Mouse (Mus musculus): Measurements from ENCODE around the gene Grin3b.
"Not testable (repeated sequence)": the region's sequence is repeated elsewhere in the genome, so short reads cannot be mapped to it uniquely, and the experiment has no call there.

The Grin3b gene

DNA sequence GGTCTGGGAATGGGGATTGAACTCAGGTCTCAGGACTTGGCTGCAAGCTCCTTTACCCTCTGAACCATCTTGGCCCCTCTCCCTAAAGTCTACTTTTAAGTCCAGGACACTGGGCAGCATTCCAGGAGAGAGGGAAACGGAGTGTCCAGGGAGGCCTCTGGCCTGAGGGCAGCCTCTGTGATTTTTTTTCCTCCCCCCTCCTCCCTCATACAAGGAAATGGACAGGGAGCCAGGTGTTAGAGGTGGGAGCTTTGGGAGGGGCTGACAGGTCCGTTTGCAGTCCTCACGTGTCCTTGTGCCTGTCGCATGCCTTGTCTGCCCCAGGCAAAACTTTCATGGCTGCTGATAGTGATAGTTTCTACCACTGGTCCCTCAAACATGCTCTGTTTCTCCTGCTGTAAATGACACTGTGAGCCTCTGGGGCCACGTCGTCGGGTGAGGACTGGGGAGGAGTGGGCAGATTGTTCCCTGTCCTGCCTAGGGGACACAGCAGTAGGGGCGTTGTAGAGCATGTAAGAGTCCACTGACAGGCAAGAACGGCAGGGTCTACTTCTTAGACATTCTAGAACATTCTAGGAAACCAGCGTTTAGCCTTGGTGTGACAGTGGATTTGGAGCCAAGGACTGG, 34.1 kb upstream of the Grin3b start:
- no peak for DNase-seq (ENCODE audit: low spot score in 2 of 2)

DNA sequence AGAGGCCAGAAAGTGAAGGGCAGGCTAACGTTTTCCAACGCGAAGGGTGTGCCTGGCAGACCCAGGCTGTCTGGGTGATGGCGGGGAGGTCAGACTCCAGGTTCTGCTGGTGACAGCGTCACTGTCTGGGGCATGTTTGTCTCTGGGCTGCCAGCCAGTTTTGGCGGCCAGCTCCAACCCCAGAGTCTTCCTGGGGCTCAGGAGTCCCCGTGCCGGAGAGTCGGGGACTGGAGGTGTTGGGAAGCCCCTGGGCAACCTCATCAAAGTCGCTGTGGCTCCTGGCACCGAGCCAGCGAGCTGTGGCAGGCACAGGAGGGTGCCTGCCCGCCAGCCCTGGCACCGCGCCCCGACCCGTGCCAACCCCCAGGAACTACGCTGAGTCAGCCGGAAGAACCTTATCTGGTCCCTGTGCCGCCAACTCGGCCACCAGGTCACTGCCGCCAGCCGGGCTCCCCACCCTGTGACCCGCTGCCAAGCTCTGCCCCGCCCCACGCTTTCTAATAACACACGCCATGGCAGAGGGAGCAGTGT, 33.5 kb upstream of the Grin3b start:
- DNase-seq (ENCODE audit: low spot score in 2 of 2) = no peak

DNA sequence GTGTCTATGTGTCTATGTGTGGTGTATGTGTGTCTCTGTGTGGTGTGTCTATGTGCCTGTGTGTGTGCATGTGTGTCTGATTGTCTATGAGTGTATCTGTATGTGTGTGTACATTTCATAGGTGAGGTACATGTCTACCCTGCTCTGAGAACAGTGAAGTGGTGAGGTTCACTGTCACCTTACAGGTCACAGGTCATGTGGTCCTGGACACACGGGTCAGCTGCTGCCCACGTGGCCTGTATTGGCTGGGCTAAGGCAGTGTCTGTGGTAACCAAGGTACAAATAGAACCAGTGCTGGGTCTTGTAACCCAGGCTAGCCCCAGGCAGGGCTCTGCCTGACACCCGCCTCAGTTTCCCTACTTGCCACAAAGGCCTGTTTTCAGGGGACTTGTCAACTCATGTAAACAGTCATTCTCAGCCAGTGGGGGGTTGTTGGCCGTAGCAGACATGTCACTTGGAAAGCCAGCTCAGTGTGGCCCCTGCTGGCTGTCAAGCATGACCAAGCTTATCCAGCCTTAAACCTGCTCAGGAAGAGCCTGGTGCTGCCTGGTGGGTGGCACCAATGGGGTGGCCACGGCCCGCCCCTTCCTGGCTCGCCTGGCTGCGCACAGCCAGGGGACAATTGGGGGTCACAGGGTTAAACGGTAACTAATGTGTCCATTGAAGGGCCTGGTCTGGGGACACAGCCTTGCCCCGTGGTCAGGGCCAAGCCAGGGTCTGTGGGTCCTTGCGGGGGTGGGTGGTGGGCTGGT, 32.6 kb upstream of the Grin3b start:
- DNase-seq (ENCODE audit: low spot score in 2 of 2) = no peak

- no peak for DNase-seq (ENCODE audit: low spot score in 2 of 2)
These were observed 29.8 kb upstream of the Grin3b start for GRCm38 (mm10) chr10:79940749-79941148.

- no peak for DNase-seq (ENCODE audit: low spot score in 2 of 2)
These were observed 27.5 kb upstream of the Grin3b start for GRCm38 (mm10) chr10:79942988-79943387.

DNA sequence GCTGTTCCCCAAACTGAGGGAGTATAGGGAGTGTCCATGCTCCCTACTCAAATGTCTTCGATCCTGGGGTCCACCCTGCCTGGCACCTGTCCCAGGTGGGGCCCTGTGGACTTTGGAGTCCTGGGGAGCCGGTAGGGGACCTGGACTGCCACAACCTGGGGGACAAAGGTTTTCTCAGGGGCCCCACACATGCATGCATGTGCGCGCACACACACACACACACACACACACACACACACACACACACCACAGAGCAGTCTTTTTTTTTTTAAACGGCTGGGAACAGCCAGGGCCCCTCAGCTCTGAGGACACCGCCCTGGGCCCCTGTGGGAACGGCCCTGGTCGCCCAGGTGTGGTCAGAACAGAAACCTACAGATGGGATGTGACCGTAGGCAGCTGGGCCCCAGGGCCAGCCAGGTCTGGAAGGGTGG, 27.0 kb upstream of the Grin3b start:
- DNase-seq (ENCODE audit: low spot score in 2 of 2) = no peak

DNA sequence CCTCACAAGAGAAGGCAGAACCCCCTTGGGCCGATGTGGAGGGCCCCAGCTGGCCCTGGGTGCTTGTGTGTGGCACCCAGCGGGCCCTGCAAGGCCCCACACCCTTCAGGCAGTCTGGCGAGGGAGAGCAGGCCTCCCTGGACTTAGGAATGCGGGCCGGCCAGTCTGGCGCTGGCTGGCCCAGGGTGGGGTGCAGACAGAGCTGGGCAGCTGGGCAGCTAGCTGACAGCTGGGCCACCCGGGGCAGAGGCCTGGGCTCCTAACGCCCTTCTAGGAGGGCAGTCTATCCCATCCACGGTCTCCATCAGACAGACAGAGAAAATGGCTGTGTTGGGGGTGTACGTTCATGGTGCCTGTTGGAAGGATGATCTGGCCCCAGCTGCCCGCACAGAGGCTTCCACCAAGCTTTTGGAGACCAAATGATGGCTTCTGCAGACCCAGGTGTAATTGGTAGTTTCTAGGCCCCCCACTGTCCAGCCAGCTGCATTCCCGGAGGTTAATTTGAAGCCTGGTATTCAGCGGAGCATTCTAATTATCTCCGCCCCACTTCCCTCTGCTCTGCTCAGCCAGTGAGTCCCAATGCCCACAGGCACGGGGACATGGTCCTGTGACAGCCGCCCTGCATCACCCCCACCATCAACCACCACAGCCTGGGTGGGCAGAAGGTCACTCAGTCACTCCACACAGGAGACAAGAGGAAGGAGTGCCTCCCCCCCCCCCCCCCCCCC, 24.8 kb upstream of the Grin3b start:
- DNase-seq (ENCODE audit: low spot score in 2 of 2) = no peak

DNA sequence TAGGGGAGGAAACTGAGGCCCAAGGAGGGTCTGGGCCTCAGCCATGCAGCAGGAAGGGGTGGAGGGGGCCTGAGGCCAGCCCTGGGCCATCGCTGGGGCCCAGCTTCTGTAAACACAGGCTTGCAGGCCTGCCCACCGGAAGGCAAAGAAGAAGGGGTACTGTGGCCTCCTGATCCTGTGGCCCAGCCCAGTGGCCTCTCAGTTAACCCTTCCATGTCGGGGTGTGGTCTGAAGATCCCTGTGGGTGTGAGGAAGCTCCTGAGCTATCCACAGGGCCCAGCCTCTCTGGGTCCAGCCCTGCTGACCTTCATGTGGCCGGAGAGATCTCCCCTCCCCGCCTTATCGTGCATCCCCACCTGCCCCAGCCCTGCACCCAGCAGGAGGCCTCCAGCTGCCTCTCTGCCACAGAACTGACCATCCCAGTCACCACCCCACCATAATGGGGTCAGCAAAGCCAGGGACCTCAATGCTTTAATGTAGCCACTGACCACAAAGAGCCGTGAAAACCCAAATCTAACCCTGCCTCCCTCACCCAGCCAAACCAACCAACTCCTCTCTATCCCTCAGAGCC, 23.7 kb upstream of the Grin3b start:
- no peak for DNase-seq (ENCODE audit: low spot score in 2 of 2)

- DNase-seq (ENCODE audit: low spot score in 2 of 2) = no peak
These were observed 23.0 kb upstream of the Grin3b start for GRCm38 (mm10) chr10:79947502-79947901.

DNA sequence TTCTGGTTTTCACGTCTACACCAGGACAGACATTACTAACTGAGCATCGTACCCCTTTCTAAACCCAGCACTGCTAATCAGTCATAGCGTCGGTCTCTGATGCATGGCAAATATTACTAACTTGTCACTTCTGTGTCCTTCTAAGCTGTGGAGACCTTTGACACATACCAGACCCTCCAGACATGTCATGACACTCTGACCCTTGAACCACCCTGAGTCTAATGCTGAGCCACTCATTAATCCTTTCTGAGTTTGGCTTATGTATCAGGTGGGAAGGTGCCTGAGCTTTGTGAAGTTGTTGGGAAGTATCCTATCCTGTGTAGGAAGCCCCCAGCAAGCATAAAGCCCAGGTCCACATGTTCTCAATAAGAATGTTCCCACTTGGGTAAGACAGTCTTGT, 20.6 kb upstream of the Grin3b start:
- DNase-seq (ENCODE audit: low spot score in 2 of 2) = no peak

DNA sequence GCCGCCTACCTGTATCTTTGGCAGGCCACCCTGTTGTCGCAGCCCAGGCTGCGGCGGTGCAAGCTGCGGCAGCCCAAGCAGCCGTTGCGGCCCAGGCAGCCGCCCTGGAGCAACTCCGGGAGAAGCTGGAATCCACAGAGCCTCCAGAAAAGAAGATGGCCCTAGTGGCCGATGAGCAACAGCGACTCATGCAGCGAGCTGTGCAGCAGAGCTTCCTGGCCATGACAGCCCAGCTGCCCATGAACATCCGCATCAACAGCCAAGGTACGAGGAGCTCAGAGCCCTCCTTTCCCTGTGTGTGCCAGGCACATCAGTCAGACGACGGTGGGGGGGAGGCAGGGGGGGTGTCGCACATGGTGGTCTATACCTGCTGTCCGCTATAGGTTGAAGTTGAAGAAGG, 19.9 kb upstream of the Grin3b start:
- no peak for DNase-seq (ENCODE audit: low spot score in 2 of 2)

DNA sequence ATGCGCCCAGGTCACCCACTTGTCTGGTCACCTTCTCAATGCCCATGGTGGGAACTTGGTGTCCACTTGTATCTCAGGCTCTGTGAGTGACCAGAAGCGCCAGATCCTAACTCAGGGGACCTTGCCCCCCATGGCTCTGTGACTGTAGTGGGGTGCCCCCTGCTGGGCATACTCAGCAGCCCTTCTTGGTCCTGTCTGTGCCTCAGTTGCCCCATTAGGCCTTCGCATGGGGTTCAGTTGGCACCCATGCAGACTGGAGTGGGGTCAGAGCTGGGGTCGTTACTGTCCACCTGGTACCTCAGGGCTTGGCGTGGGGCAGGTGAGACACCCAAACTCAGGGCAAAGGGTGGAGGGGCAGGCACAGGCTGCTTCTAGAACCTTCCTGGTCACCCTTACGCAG, 16.6 kb upstream of the Grin3b start:
- peak in 1 of 2 experiments; percentile 28 for DNase-seq (ENCODE audit: low spot score in 2 of 2)

DNA sequence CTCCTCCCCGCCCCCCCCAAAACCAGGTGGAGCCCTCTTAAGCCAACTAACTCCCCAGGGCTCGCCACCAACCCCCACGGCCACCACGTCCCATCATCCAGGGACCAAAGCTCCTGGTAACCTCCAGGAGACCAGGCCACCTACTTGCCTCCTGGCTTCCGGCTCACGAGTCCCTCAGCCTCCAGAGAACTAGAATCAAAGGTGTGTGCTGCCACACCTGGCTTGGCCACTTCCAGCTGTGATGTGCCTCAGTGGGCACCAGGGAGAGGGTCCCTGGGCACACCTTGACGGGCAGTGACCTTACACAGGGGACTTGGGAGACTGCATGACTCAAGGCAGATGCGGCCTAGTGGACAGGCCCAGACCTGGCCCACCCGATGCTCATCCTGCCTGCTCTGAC, 14.8 kb upstream of the Grin3b start:
- DNase-seq (ENCODE audit: low spot score in 2 of 2) = no peak

DNA sequence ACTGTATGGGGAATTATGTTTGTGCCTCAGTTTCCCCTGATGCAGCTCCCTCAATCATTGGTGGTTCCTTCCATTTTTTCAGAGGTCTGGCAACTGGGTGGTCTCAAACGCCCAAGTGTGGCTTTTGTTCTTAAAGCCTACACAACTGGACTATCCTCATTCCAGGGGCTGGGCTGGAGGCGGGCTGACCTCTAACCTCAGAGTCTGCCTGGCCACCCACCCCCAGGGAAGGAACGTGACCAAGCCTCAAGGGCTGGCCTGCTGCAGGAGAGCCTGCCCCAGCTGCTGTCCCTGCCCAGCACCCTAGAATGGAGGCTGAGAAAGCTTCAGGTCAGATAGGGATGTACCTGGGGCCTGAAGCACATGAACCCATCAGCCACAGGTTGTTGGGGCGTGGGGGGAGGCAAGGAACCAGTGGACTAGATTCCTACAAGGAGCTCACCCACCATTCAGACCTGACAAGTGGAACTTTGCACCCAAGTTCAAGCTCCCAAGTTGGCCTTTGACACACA, 13.8 kb upstream of the Grin3b start:
- no peak for DNase-seq (ENCODE audit: low spot score in 2 of 2)

- DNase-seq (ENCODE audit: low spot score in 2 of 2) = peak; percentile 69 to 82
These were observed 12.2 kb upstream of the Grin3b start for GRCm38 (mm10) chr10:79958140-79958816.

GRCm38 (mm10) chr10:79959412-79959811, 11.1 kb upstream of the Grin3b start:
- not testable (repeated sequence) for DNase-seq (ENCODE audit: low spot score in 2 of 2)

- DNase-seq (ENCODE audit: low spot score in 2 of 2) = peak; percentile 100
These were observed 10.5 kb upstream of the Grin3b start, which contains the start of gene Wdr18 for GRCm38 (mm10) chr10:79959847-79960601. TSS of gene Wdr18 (plus strand) at chr10:79960152.

- no peak for DNase-seq (ENCODE audit: low spot score in 2 of 2)
These were observed 9.7 kb upstream of the Grin3b start for GRCm38 (mm10) chr10:79960671-79961294.

DNA sequence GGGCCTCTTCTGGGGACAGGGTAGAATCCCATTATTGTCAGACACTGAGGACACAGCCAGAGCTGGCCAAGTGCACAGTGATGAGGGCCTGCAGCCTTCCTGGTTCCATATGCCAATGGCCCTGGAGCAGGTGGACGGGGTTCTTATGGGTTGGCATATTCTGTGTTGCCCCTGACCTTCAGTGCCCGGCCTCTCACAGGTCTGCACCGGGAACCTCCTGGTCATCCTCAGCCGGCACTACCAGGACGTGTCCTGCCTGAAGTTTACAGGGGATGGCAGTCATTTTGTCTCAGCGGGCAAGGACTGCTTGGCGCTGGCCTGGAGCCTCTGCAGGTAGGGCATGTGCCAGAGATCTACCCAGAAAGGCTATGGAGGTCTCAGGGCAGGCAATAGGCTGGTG, 5.8 kb upstream of the Grin3b start:
- no peak for DNase-seq (ENCODE audit: low spot score in 2 of 2)

DNA sequence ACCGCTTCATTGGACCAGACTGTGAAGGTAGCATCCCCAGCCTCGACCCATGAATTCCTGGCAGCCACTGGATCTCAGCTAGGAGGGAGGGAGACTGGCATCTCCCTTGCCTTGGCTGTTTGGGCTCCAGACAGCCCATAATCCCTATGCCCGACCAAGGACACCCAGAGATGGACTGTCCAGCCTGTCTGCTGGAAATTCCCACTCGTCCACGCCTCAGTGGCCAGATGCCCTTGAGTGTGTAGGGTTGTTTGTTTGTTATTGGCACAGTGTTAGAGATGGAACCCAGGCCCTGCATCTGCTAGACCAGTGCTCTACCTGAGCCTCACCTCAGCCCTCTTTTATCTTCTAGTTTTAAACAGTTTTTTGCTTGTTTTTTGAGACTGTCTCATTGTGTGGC, 5.2 kb upstream of the Grin3b start:
- no peak for DNase-seq (ENCODE audit: low spot score in 2 of 2)

Measured in right cerebral cortex, adult 2 months (tissue).